Mouse (Mus musculus) ovary, postnatal 36 days (tissue): ENCODE results near the gene Eps8l3.

Source experiments
- DNase-seq: peaks from one replicate; pipeline ENCODE4 v3.0.0; 2022; ENCODE audit warnings: low spot score, mixed read lengths

Gene Eps8l3

DNA sequence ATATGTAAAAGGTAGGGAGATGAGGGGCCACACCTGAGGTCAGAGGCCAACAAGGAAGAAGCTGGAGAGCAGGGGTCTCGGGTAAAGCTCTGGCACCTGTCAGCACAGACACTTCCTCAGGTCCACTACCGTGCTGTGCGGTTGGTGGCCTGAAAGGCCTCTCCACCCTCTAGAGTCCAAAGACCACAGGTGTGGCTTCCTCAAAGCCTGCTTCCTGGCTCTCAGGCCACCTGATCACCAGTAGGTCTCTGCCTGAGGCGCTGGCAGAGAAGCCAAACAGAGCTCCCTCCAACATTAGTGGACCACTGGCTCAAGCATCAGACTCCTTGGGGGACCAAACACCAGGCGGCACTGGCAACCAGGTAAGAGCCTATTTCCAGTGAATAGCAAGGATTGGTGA, at the start of gene Eps8l3:
Gene Eps8l3, plus strand, starts transcription at position 225 of the 400 bp plus-strand sequence.
- DNase-seq, result no peak

DNA sequence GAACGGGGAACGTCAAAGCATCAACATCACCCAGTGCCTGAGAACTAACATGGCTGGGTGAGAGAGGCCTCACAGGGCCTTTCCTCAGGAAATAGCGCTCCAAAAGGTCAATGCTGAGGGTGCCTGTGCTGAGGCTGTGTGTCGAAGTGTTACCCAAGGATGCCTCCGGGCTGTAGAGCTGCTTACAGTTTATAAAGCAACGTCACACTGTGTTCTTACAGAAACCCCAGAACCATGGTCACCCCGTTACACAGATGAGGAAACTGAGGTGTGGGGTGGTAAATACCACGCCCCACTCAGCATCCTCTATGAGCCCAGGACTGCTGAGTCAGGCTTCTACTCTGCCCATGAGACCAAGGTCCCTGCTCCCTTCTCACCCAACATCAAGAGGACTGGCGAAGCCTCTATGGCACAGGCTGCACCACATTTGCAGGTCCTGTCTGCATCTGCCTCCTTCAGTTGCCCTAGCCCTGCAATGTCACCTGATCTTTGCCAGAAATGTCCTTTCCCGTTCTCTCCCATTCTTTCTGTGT, 49.1 kb upstream of the Eps8l3 start:
- DNase-seq, result no peak

DNA sequence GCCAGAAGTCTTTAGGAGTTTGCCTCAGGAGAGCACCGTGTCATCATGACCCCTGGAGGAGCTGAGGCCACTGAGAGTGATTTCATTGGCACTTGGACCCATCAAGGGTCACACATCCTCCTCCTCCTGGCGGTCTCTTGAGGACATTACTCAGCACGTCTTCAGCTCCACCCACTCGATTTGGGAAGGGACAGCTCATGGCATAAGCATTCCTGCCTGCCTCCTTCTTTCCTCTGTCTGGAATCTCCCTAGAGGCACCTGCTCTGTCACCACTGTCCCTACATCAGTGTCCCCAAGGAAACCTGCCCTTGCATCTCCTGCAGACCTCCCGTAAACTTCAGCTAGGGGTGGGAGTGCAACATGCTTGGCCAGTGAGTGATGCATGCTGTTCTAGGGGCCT, 48.5 kb upstream of the Eps8l3 start:
- no peak for DNase-seq

GRCm38 (mm10) chr3:107828997-107829396, 48.0 kb upstream of the Eps8l3 start:
- no peak for DNase-seq

DNA sequence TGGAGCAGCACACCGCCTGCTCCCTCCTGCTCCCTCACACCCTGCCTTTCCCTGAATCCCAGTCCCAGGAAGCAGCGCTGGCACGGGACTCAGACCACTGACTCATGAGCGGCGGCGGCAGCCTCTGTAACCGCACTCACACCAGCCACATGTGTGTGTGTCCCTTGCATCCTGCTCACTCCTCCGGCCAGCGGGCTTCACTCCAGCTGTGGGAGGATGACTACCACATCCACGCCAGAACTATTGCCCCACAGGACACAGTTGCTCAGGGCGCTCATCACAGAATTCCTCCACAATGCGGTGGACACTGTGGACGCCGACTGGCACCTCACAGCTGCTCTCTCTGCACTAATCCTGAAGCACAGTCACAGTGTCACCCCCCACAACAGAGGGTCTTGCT, 47.4 kb upstream of the Eps8l3 start:
- DNase-seq, result peak; percentile 41

DNA sequence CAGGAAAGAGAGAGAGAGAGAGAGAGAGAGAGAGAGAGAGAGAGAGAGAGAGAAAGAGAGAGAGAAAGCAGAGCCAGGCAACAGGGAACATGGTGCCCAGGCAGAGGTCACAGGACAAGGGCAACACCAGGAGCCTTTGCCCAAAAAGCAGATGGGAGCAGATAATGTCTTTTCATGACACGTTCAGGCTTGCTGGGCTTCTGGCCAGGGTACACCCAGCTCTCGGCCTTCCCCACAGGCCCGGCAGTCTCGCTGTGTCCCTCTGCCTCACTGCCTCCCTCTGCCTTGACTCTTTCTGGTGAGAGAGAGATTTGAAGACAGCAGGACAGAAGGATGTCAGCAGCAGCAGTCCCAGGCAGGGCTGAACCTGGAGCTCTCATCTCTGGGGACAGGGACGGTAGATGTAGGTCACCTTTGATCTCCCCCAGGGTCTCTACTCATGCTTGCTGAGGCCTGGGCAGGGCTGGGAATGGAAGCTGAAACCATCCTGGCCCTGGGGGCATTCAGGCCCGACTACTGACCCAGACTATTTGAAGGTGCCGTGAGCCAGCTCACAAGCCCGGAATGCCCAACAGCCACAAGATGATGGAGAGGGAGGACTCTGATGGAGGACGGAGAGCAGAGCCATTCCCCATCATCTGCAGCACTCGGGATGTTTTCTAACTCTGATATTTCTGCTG, 45.0 kb upstream of the Eps8l3 start:
- no peak for DNase-seq

- DNase-seq, result no peak
Measured at GRCm38 (mm10) chr3:107832645-107833044, 44.4 kb upstream of the Eps8l3 start.

DNA sequence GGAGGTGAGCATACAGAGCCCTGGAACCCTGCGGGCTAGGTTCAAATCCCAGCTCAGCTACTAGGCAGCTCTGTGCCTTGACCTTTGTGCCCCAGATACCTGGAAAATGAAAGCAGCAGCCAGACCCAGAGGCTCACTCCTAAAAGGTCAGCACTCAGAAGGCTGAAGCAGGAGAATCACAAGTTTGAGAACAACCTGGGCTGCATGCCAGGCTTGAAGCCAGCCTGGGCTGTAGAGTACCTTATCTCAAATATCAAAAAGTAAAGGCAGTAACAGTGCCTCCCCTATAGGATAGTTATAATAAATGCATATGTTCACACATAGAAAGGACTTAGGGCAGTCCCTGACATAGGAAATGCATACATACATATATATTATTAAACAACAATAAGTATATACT, 43.7 kb upstream of the Eps8l3 start:
- DNase-seq, result no peak

GRCm38 (mm10) chr3:107833872-107834341, 43.1 kb upstream of the Eps8l3 start:
- DNase-seq, result no peak

DNA sequence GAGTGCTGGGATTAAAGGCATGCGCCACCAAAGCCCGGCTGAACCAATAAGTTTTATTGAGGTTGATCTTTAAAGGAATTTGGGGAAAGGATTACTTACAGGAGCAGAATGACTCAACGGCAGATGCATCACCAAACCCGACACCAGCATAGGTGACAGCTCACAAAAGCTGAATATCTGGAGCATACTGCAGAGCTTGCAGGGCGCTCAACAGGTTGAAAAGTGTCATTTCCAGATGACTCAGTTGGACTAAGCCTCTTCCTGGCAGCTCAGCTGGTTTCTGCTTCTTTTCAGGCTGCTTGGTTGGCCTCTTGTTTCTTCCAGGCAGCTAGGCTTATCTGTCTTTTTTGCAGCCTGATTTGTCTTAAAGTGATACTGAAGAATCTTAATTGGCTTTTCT, 41.7 kb upstream of the Eps8l3 start:
- DNase-seq, result no peak

DNA sequence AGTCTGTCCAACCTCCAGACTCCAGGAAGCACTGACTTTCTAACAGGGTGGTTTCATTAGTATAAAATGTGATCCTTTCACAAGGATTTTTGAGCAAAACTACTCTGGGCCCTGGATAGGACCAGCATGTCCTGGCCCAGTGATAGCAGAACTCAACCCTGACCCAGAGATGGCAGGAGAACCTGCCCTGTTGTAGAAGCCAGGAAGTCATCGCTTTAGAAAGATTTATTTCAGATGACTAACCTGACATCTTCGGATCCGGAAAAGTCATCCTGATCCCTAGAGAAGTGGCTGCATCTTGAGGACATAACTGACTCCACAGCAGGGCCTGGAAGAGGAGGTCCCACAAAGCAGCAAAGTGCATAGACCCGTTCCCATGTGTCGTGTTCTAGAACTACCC, 37.2 kb upstream of the Eps8l3 start:
- no peak for DNase-seq

GRCm38 (mm10) chr3:107840855-107841254, 36.2 kb upstream of the Eps8l3 start:
- no peak for DNase-seq

DNA sequence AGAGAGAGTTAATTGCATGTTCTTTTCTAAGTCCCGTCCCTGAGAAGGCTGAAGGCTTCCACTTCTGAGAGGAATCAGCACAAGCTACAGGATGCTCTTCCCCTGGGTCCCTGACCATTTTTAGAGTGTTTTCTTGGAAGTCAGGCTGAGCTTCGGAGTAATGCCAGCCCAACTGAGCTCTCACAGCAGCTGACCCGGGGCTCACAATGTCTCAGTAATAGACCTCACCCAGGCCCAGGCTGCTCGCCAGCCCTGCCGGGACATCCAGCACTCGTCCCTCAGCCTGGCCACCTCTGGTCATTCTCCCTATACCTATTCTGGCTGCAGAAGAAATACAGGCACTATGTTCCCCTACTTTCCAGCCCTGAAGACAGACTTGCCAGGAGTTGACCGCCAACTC, 35.7 kb upstream of the Eps8l3 start:
- peak; percentile 31 for DNase-seq

DNA sequence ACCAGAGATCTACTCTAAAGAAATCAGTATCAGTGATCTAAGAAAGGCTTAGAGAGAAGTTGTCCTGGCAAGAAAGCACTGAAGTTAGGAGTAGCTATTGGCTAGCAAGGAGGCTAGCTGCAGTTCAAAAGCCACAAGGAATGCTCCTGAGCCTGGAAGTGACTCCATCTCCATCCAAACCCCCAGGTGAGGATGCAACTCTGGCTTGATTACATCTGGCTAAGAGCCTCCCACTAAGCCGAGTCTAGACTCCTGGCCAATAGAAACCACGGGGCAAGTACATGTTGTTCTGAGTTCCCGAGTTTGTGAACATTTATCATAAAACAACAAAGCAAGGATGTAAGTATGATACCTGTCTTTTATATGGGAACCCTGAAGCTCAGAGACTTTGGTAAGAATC, 33.6 kb upstream of the Eps8l3 start:
- no peak for DNase-seq

DNA sequence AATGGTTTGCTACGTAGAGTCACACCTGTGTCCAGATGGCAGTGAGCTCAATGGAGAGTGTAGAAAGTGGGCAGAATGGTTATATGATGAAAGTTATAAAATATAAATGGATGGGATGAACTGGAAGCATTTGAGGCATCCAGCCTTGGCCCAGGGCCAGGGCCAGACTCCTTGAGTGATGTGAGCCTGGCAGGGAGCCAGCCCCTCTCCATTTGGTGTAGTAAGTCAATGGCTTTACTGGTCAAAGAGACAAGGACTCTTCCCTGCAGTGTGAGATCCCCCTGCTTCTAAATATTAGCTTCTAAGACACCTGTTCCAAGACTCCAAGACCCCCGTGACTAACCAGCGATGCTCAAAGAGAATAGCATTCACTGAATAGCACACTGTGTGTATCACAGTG, 33.0 kb upstream of the Eps8l3 start:
- peak; percentile 53 for DNase-seq

DNA sequence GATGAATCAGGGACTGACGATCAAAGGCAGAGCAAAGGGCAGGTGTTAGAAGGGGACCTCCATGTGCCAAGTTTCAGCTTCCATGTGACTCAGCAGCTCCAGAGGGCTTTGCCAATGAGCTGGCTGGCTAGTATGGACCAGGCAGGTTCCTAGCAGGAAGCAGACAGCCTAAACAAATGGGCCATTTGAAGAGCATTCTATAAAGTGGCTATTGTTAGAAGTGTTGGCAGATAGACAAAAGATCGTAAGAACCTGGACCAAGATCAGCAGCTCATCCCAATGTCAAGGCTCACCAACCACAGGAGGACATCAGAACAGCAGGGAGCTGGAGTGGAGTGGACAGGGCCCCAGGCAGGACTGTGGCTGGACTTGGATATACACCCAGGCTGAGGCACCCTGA, 32.5 kb upstream of the Eps8l3 start:
- DNase-seq, result no peak

DNA sequence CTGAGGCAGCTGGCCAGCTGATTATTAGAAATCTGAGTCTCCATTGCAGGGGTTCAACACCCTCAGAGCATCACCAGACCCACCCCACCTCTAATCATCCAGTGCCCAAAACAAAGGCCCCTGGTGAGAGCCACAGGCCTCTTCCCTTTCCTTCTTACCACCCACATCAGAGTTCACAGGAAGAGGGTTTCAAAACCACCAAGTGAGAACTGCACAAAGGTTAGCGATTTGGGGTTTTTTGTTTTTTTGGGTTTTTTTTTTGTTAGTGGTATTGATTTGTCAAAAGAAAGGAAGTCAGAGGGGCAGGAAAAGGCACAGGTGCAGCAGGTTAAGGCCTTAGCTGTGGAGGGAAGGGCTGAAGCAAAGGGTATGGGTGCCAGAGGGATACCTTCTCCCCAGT, 30.9 kb upstream of the Eps8l3 start:
- DNase-seq, result no peak

- no peak for DNase-seq
Measured at GRCm38 (mm10) chr3:107846835-107847234, 30.2 kb upstream of the Eps8l3 start.

DNA sequence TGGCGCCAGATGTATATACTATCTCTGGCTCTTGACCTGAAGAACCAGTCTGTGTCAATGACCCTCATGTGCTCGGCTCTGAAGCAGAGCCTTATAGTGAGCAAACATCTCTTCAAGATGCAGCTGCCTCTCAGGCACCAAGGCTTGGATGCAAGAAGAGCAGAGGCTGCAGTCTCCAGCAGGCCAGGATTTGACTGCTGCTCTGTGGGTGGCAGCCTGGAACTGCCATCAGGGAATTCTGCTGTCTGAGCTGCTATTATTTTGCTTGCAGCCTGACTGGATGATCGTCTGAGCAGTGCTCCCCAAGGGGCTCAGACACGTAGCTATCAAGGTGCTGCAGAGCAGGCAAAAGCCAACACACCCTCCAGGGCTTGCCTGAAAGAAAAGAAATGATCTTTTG, 28.9 kb upstream of the Eps8l3 start:
- no peak for DNase-seq

DNA sequence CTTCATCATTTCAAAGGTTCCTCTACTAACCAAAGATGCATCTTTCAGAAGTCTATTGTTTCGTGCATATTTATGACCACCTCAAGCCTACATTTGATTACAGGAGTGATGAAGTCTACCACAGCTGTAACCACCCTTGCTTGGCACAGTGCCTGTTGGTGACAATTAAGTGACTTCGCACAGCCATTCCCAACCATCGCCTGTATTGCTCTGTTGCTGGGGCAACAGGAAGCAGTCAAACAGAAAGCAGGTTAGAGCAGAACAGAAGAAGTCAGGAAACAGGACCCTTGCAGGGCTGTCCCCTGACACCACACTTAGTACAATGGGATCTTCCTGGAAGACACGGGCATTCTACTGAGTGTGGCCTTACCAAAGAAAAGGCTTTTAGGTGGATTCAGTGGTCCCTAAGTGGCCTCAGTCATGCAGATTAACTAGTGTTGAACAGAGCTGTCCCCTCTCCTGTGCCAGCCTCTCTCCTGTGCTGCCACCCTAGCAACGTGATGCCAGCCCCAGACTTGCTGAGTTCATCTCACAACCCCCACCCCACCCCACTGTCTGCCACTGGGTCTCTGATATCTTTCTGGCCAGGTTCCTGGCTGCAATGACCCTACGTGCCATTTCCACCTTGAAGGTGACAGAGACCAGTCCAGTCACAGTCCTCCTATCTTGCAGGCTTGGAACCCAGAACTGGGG, 27.9 kb upstream of the Eps8l3 start:
- no peak for DNase-seq

- no peak for DNase-seq
Measured at GRCm38 (mm10) chr3:107849693-107850031, 27.4 kb upstream of the Eps8l3 start.

- peak; percentile 59 for DNase-seq
Measured at GRCm38 (mm10) chr3:107850418-107851031, 26.5 kb upstream of the Eps8l3 start.

- DNase-seq, result no peak
Measured at GRCm38 (mm10) chr3:107852786-107853185, 24.2 kb upstream of the Eps8l3 start.
